Comparison of ENCODE assay signal across 19 mouse cellular contexts in the genomic region with DNA sequence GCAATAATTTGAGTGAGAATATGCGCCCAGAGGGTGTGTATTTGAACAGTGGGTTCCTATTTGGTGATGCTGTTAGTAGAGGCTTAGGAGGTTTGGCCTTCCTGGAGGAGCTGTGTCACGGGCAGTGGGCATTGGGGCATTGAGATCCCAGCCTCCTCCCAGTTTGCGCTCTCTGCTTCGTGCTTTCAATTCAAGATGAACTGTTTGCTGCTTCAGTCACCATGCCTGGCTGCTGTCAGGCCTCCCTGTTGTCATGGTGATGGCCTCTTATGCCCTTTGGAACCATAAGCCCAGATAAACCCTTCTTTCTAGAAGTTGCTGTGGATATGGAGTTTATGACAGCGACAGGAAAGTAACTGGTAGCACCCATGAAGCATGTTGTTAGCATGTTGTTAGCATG. TPM values are rescaled to one million over a fixed set of nuclear protein-coding genes. Genes with fewer than 3 reads are reported as not detected.
DNase-seq lines count a peak whose midpoint lies in the region; ATAC-seq lines count a peak whose summit lies in the region.
"Had no signal": no experiment of that assay in that cellular context is flagged by ENCODE, and none has a peak within 500 bp of the region (broad histone marks: within the 10 kb centered on the region; RNA-seq: fewer than 3 reads in every experiment).

No protein-coding gene starts in this region.

- H3K36me3 ChIP-seq in hindbrain, embryonic 11.5 days (ENCODE audit: control insufficient read depth, insufficient read depth, low read length) = no peaks in the 10 kb centered on the region
- no peaks in the 10 kb centered on the region for H3K36me3 ChIP-seq in midbrain, embryonic 10.5 days
- no peaks in the 10 kb centered on the region for H3K36me3 ChIP-seq in neural tube, embryonic 13.5 days
- H3K36me3 ChIP-seq: limb, embryonic 12.5 days; stomach, embryonic 15.5 days had no signal

- ATAC-seq in hindbrain, embryonic 11.5 days (ENCODE audit: low FRiP score) = peak; percentile 18
- ATAC-seq in neural tube, embryonic 13.5 days (ENCODE audit: low read depth) = no peak
- no peak for ATAC-seq in erythroid progenitor cell, adult 5-6 weeks (replicated peaks; ENCODE audit: low FRiP score, poor library complexity, severe bottlenecking)

- H3K4me3 ChIP-seq in hindbrain, embryonic 11.5 days (ENCODE audit: low read depth, low read length) = no peak overlapping the region
- peak overlapping the region; percentile 20; the same call in 1 of the 2 replicates for H3K4me3 ChIP-seq in midbrain, embryonic 10.5 days
- H3K4me3 ChIP-seq in neural tube, embryonic 13.5 days = no peak overlapping the region
- H3K4me3 ChIP-seq: embryonic facial prominence, embryonic 15.5 days; heart, adult 2 months; limb, embryonic 12.5 days; megakaryocyte, embryonic 14.5 days; stomach, embryonic 15.5 days had no signal

- no peaks in the 10 kb centered on the region for H3K27me3 ChIP-seq in hindbrain, embryonic 11.5 days (ENCODE audit: control insufficient read depth, insufficient read depth, low read length)
- no peaks in the 10 kb centered on the region for H3K27me3 ChIP-seq in midbrain, embryonic 10.5 days (ENCODE audit: low read depth, poor library complexity, severe bottlenecking)
- no peaks in the 10 kb centered on the region for H3K27me3 ChIP-seq in neural tube, embryonic 13.5 days
- H3K27me3 ChIP-seq: embryonic facial prominence, embryonic 15.5 days; limb, embryonic 12.5 days; stomach, embryonic 15.5 days had no signal

- H3K27ac ChIP-seq in hindbrain, embryonic 11.5 days (ENCODE audit: low read depth, low read length) = peak overlapping the region; percentile 27; the same call in 1 of the 2 replicates
- H3K27ac ChIP-seq in midbrain, embryonic 10.5 days (replicated peaks) = peak overlapping the region; percentile 82
- H3K27ac ChIP-seq in neural tube, embryonic 13.5 days (replicated peaks) = peak overlapping the region; percentile 80
- H3K27ac ChIP-seq: embryonic facial prominence, embryonic 15.5 days; heart, adult 2 months; kidney, postnatal 0 days; limb, embryonic 12.5 days; stomach, embryonic 15.5 days had no signal

- H3K4me2 ChIP-seq in hindbrain, embryonic 11.5 days (replicated peaks; ENCODE audit: low read depth, low read length) = no peak overlapping the region; the same call in 1 of the 2 replicates
- H3K4me2 ChIP-seq in neural tube, embryonic 13.5 days = no peak overlapping the region
- H3K4me2 ChIP-seq: embryonic facial prominence, embryonic 15.5 days; limb, embryonic 12.5 days; stomach, embryonic 15.5 days had no signal

- H3K9me3 ChIP-seq in hindbrain, embryonic 11.5 days (ENCODE audit: control insufficient read depth, low read length) = no peaks in the 10 kb centered on the region
- H3K9me3 ChIP-seq in midbrain, embryonic 10.5 days (replicated peaks) = no peaks in the 10 kb centered on the region
- H3K9me3 ChIP-seq in neural tube, embryonic 13.5 days = no peaks in the 10 kb centered on the region
- H3K9me3 ChIP-seq: embryonic facial prominence, embryonic 15.5 days; limb, embryonic 12.5 days; megakaryocyte, embryonic 14.5 days; stomach, embryonic 15.5 days had no signal

- 32% methylated on average over 5 of the region's 5 CpGs for WGBS in hindbrain, embryonic 11.5 days
- 28% methylated on average over 5 of the region's 5 CpGs for WGBS in midbrain, embryonic 10.5 days
- WGBS in neural tube, embryonic 13.5 days = 34% methylated on average over 5 of the region's 5 CpGs

- peaks cover 8% of the 10 kb centered on the region; the same call in 1 of the 2 replicates for H3K4me1 ChIP-seq in hindbrain, embryonic 11.5 days (replicated peaks; ENCODE audit: control insufficient read depth, insufficient read depth, low read length)
- H3K4me1 ChIP-seq in midbrain, embryonic 10.5 days = peaks cover 36% of the 10 kb centered on the region
- peaks cover 22% of the 10 kb centered on the region for H3K4me1 ChIP-seq in neural tube, embryonic 13.5 days (replicated peaks)
- H3K4me1 ChIP-seq: embryonic facial prominence, embryonic 15.5 days; limb, embryonic 12.5 days; megakaryocyte, embryonic 14.5 days; stomach, embryonic 15.5 days had no signal

- DNase-seq in embryo, embryonic 10 days (ENCODE audit: low spot score) = peak; percentile 78
- DNase-seq in hindbrain, embryonic 11.5 days (ENCODE audit: low spot score) = peak; percentile 60
- peak; percentile 69 for DNase-seq in midbrain, embryonic 10.5 days (ENCODE audit: low spot score)
- DNase-seq in kidney, adult 9 months = no peak
- DNase-seq in gastrocnemius, adult 18-20 months (ENCODE audit: low spot score) = no peak
- DNase-seq in layer of hippocampus, adult 8-10 months (ENCODE audit: low spot score in 2 of 2) = no peak
- DNase-seq: cerebellum, postnatal 14 days; heart, adult 2 months; heart, postnatal 36 days; lung, adult 18-20 months; right cerebral cortex, postnatal 4 days; thymus, postnatal 25 days had no signal

- H3K9ac ChIP-seq in hindbrain, embryonic 11.5 days (ENCODE audit: low read depth, low read length) = no peak overlapping the region
- no peak overlapping the region for H3K9ac ChIP-seq in neural tube, embryonic 13.5 days
- H3K9ac ChIP-seq: embryonic facial prominence, embryonic 15.5 days; limb, embryonic 12.5 days; stomach, embryonic 15.5 days had no signal

RNA-seq across cellular contexts. Expression of gene Plekhh2, which starts 40.5 kb away (rescaled TPM):
- 2.3 and 3.4 TPM in 2 replicates for polyA plus RNA-seq in hindbrain, embryonic 11.5 days (2014; fragmentation: Nextera tagmentation; extraction: Ambion mirVana)
- 2.9 and 4.0 TPM in 2 replicates for polyA plus RNA-seq in midbrain, embryonic 10.5 days (2016; fragmentation: Nextera tagmentation; extraction: Ambion mirVana)
- polyA plus RNA-seq in neural tube, embryonic 13.5 days (2015; fragmentation: Nextera tagmentation; extraction: Ambion mirVana) = 1.5 and 2.5 TPM in 2 replicates
- total RNA-seq in gastrocnemius, adult 18-20 months (2021) = 1 to 10 TPM in 1 of 2 experiments, under 1 TPM in 1; 0.71 to 1.1 TPM
- total RNA-seq in erythroid progenitor cell, adult 5-6 weeks (2015; ENCODE audit: low replicate concordance) = not detected in 2 replicates
- not detected in 2 replicates for total RNA-seq in erythroid progenitor cell, adult 5-6 weeks (2017; ENCODE audit: low replicate concordance)
- 1 to 10 TPM; 6.2 to 8.2 (median 6.5) TPM for total RNA-seq in layer of hippocampus, adult 8-10 months (2022)

Comparison
In these comparisons a context has a peak if more than half of its experiments do, and no peak if none do; other contexts are left out.
1. DNase-seq: peak in embryo, embryonic 10 days (single experiment), hindbrain, embryonic 11.5 days (single experiment) and midbrain, embryonic 10.5 days (single experiment); none in kidney, adult 9 months (single experiment), gastrocnemius, adult 18-20 months (single experiment) and layer of hippocampus, adult 8-10 months (0 of 2).
2. H3K27ac ChIP-seq: peak in every context shown above with its lines; median percentile 82 in midbrain, embryonic 10.5 days; 80 in neural tube, embryonic 13.5 days; 27 in hindbrain, embryonic 11.5 days.